Mouse (Mus musculus): ENCODE measurements around the gene Prss58.

Gene Prss58

GRCm38 (mm10) chr6:40900287-40900686, at the start of gene Prss58:
Gene Prss58 (minus strand): TSS chr6:40900387.
- DNase-seq (ENCODE audit: low spot score), result no peak

- DNase-seq (ENCODE audit: low spot score), result no peak
Observed at GRCm38 (mm10) chr6:40940457-40940856, 40.3 kb upstream of the Prss58 start, which contains the start of gene 1700074P13Rik. Gene 1700074P13Rik (minus strand): TSS chr6:40940557.

- DNase-seq (ENCODE audit: low spot score), result no peak
Observed at GRCm38 (mm10) chr6:40919954-40920353, 19.8 kb upstream of the Prss58 start.

- DNase-seq (ENCODE audit: low spot score), result no peak
Observed at GRCm38 (mm10) chr6:40894716-40895115, 5.5 kb downstream of the Prss58 start.

GRCm38 (mm10) chr6:40893577-40893976, 6.6 kb downstream of the Prss58 start:
- peak; percentile 63 for DNase-seq (ENCODE audit: low spot score)

- DNase-seq (ENCODE audit: low spot score), result no peak
Observed at GRCm38 (mm10) chr6:40891754-40892153, 8.4 kb downstream of the Prss58 start.

GRCm38 (mm10) chr6:40890973-40891372, 9.2 kb downstream of the Prss58 start:
- no peak for DNase-seq (ENCODE audit: low spot score)

- no peak for DNase-seq (ENCODE audit: low spot score)
Observed at GRCm38 (mm10) chr6:40887394-40887793, 12.8 kb downstream of the Prss58 start, which contains the start of gene Moxd2. Gene Moxd2 (minus strand): TSS chr6:40887494.

GRCm38 (mm10) chr6:40845283-40845682, 54.9 kb downstream of the Prss58 start:
- no peak for DNase-seq (ENCODE audit: low spot score)

Data from embryo, embryonic 10.5 days (tissue).